Mouse (Mus musculus) neutrophil, adult 65 days (primary cell): Measurements from ENCODE around the gene Phactr3. TPM values are rescaled to one million over a fixed set of nuclear protein-coding genes. Genes with fewer than 3 reads are reported as not detected.

Experiments
- total RNA-seq: library from RNA; stranded (reverse); gene quantifications from 2 replicates; pipeline ENCODE4 v1.2.4, GENCODE M21; 2023

Gene Phactr3
- total RNA-seq, result not detected in 2 replicates

GRCm38 (mm10) chr2:178118801-178119560 lies at the start of gene Phactr3:
Gene Phactr3 (plus strand): TSS chr2:178118975.

GRCm38 (mm10) chr2:178078166-178078717 lies 40.5 kb upstream of the Phactr3 start, which contains the start of gene Zfp931:
Gene Zfp931 (minus strand): TSS chr2:178078476.

Other genes starting within 250 kb of the Phactr3 start
- gene Gm14327, start 221.9 kb upstream of the Phactr3 start, total RNA-seq, result 0.57 and 0.66 TPM in 2 replicates
- not detected in 2 replicates for gene Zfp972, start 193.4 kb upstream of the Phactr3 start, total RNA-seq
- 5.2 and 5.3 TPM in 2 replicates for gene Gm14326, start 161.7 kb upstream of the Phactr3 start, total RNA-seq
- 19.8 and 21.2 TPM in 2 replicates for gene Zfp971, start 95.7 kb upstream of the Phactr3 start, total RNA-seq
- gene Zfp931, start 40.5 kb upstream of the Phactr3 start, total RNA-seq, result 1.4 and 2.1 TPM in 2 replicates